Mouse (Mus musculus): Measurements from ENCODE around the gene Smad1. TPM values are rescaled to one million over a fixed set of nuclear protein-coding genes. Genes with fewer than 3 reads are reported as not detected.

The Smad1 gene
- polyA plus RNA-seq, 1 experiment, result not detected

DNA sequence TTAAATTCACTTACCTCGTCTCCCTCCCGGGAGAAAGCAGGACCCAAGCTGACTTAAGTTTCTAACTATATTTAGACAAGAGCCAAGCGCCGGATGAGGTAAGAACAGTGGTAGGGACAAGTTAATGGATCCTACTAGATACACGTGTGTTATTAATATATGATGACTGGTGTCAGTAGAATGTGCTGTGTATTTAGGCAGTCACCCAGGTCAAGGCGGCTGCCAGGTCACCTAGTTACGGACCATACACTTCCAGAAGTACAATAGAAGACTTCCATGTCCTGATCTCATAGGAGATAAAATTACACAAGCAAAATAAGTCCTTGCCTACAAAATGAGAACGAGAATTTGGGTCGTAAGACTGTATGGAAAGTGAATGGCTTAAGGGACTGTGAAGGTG is 68.3 kb downstream of the Smad1 start:
- no peak overlapping the region for H3K4me3 ChIP-seq (ENCODE audit: insufficient read depth, low read depth, low read length)
- TF ChIP-seq POLR2A (IDR thresholded peaks at IDR 0.05; ENCODE audit: insufficient read depth, low read depth, low read length) (no peak), CTCF (IDR thresholded peaks at IDR 0.05; ENCODE audit: insufficient read depth, low read depth, low read length) (no peak)
- H3K4me1 ChIP-seq (ENCODE audit: control insufficient read depth, insufficient read depth, low read length), result no peaks in the 10 kb centered on the region
- 77% methylated on average over 9 of the region's 9 CpGs for WGBS
- no peak overlapping the region for H3K27ac ChIP-seq (ENCODE audit: insufficient read depth, low read depth, low read length)

DNA sequence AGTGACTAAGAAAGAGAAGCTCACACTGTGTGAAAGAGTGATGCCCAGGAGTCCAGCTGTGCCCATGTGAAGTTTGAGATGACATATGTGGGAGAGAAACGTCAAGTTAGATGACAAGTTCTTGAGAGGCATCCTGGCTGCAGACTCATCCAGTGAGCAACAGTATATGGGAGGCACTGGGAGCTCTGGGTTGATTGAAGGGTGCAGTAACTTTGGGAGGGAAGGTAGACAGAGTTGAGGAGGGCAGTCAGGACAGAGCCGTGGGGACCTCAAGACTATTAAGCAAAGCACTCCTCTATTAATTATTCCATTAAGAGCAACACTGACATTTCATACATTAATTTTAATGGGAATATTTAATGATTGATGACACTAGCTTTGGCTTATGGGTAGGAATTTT is 69.6 kb downstream of the Smad1 start:
- Histone ChIP-seq H3K27ac (ENCODE audit: insufficient read depth, low read depth, low read length) (no peak overlapping the region), H3K4me3 (ENCODE audit: insufficient read depth, low read depth, low read length) (no peak overlapping the region), H3K4me1 (ENCODE audit: control insufficient read depth, insufficient read depth, low read length) (no peaks in the 10 kb centered on the region)
- WGBS, result 87% methylated on average over 2 of the region's 2 CpGs
- no peak for TF ChIP-seq CTCF (IDR thresholded peaks at IDR 0.05; ENCODE audit: insufficient read depth, low read depth, low read length)
- no peak for TF ChIP-seq POLR2A (IDR thresholded peaks at IDR 0.05; ENCODE audit: insufficient read depth, low read depth, low read length)

DNA sequence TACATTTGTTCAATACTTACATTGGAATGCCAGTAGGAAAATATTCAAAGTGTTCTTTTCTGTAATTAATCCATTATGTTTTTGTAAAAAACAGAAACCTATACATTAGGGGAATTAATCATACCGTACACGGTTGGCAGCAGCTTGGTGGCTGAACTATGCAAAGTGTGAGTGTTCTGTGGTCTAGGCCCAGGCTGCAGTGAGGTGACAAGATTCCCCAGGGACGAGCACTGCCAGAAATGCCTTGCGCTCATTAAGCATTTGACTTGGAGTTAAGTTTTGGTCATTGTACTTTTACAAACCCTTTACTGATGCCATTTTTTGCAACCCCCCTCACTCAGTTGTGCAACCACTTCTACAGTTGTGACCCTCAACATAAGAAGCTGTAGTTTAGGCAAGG is 70.1 kb downstream of the Smad1 start:
- no peak overlapping the region for H3K4me3 ChIP-seq (ENCODE audit: insufficient read depth, low read depth, low read length)
- H3K4me1 ChIP-seq (ENCODE audit: control insufficient read depth, insufficient read depth, low read length), result no peaks in the 10 kb centered on the region
- H3K27ac ChIP-seq (ENCODE audit: insufficient read depth, low read depth, low read length), result no peak overlapping the region
- TF ChIP-seq CTCF (IDR thresholded peaks at IDR 0.05; ENCODE audit: insufficient read depth, low read depth, low read length) (no peak), POLR2A (IDR thresholded peaks at IDR 0.05; ENCODE audit: insufficient read depth, low read depth, low read length) (no peak)
- 84% methylated on average over 4 of the region's 4 CpGs for WGBS

DNA sequence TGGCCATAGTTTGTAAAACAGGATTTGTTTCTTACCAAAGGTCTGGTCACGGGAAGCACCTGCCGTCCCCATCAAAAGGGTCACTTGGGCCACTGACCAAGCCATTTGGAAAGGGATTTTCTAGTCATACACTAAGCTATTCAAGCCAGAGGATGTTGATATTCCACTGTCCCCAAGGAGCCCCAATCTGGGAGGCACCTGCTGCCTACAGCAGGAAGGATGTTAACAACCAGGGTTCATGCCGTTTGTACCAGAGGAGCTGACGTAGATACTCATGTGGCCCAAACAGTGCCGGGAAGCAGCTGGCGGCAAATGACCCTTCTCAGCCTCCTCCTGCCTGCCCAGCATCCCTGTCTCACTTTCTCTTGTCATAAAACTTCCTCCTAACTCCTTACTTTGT is 73.8 kb downstream of the Smad1 start:
- Histone ChIP-seq H3K4me1 (ENCODE audit: control insufficient read depth, insufficient read depth, low read length) (no peaks in the 10 kb centered on the region), H3K4me3 (ENCODE audit: insufficient read depth, low read depth, low read length) (no peak overlapping the region), H3K27ac (ENCODE audit: insufficient read depth, low read depth, low read length) (no peak overlapping the region)
- TF ChIP-seq POLR2A (IDR thresholded peaks at IDR 0.05; ENCODE audit: insufficient read depth, low read depth, low read length), result no peak
- TF ChIP-seq CTCF (IDR thresholded peaks at IDR 0.05; ENCODE audit: insufficient read depth, low read depth, low read length), result no peak
- WGBS, result 82% methylated on average over 6 of the region's 6 CpGs

DNA sequence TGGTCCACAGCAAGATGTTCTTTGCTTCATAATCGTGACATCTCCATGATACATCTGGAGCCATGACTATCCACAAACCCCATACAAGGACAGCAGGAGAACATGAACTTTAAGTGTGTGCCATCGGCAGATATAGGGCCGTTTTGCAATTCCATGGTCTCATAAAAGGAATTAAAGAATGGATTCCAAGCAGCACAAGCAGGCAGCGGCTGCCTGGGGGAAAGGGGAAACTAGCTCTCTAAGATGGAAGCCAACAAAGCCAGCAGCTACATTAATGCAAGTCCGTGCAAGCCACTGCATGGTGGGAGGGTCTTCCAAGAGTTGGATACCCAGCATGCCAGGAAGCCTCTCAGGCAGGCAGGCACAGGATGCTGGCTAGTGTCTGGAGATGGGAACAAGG is 74.4 kb downstream of the Smad1 start:
- H3K27ac ChIP-seq (ENCODE audit: insufficient read depth, low read depth, low read length), result no peak overlapping the region
- WGBS, result 61% methylated on average over 5 of the region's 5 CpGs
- H3K4me3 ChIP-seq (ENCODE audit: insufficient read depth, low read depth, low read length), result no peak overlapping the region
- no peaks in the 10 kb centered on the region for H3K4me1 ChIP-seq (ENCODE audit: control insufficient read depth, insufficient read depth, low read length)
- TF ChIP-seq CTCF (IDR thresholded peaks at IDR 0.05; ENCODE audit: insufficient read depth, low read depth, low read length), result no peak

DNA sequence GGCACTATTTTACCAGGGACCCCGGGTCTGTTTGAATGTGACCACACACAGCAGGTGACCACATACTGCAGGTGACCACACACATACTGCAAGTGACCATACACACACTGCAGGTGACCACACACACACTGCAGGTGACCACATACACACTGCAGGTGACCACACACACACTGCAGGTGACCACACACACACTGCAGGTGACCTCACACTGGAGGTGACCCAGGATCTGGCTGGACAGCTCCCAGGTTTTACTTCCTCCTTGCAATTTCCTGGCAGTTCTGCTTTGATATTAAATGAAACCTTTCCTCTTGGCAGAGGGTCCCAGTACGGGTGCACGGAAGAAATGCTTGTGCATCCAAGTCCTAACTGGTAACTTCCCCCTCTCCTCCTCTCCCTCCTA is 75.3 kb downstream of the Smad1 start:
- no peak overlapping the region for H3K4me3 ChIP-seq (ENCODE audit: insufficient read depth, low read depth, low read length)
- H3K4me1 ChIP-seq (ENCODE audit: control insufficient read depth, insufficient read depth, low read length), result no peaks in the 10 kb centered on the region
- TF ChIP-seq CTCF (IDR thresholded peaks at IDR 0.05; ENCODE audit: insufficient read depth, low read depth, low read length), result no peak
- no peak for TF ChIP-seq POLR2A (IDR thresholded peaks at IDR 0.05; ENCODE audit: insufficient read depth, low read depth, low read length)
- no peak overlapping the region for H3K27ac ChIP-seq (ENCODE audit: insufficient read depth, low read depth, low read length)
- WGBS, result 54% methylated on average over 3 of the region's 3 CpGs

DNA sequence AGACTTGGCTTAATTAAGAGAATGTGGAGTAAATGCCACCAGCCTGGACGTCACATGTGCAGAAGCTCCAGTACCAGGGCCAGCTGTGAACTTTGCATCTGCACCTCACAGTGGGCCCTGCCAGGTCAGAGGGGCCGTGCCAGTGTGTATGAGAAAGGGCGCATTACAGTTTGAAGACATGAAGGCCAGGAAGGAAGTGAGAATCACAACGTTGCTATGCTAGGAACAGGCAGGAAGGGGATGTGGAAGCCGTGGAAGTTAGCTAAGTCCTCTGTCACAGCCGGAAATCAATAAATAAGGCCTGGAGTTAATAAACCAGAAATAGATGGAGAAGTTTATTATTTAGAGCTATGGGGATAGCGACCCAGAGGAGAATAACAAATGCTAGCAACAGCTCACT is 76.2 kb downstream of the Smad1 start:
- no peak overlapping the region for H3K4me3 ChIP-seq (ENCODE audit: insufficient read depth, low read depth, low read length)
- H3K4me1 ChIP-seq (ENCODE audit: control insufficient read depth, insufficient read depth, low read length), result no peaks in the 10 kb centered on the region
- no peak for TF ChIP-seq POLR2A (IDR thresholded peaks at IDR 0.05; ENCODE audit: insufficient read depth, low read depth, low read length)
- TF ChIP-seq CTCF (IDR thresholded peaks at IDR 0.05; ENCODE audit: insufficient read depth, low read depth, low read length), result no peak
- WGBS, result 79% methylated on average over 7 of the region's 7 CpGs
- no peak overlapping the region for H3K27ac ChIP-seq (ENCODE audit: insufficient read depth, low read depth, low read length)

DNA sequence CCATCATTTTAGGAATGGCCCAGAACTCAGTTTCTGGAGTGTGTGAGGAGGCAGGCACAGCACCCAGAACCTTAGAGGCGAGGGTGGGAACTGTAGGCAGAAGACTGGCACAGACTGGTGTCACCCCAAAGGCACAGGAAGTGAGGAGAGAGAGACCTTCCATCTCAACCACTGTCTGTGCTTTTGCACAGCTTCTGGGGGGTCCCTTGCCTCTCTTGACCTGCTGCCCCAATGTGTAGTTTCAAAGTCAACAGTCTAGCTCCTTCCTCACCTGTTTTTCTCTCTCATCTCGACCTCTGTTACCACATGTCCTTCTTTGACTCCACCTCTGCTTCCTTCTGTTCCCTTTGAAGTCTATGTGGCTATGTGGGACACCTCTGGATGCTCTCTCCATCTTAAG is 88.5 kb downstream of the Smad1 start:
- TF ChIP-seq CTCF (IDR thresholded peaks at IDR 0.05; ENCODE audit: insufficient read depth, low read depth, low read length) (no peak), POLR2A (IDR thresholded peaks at IDR 0.05; ENCODE audit: insufficient read depth, low read depth, low read length) (no peak)
- WGBS, result 74% methylated on average over 2 of the region's 2 CpGs
- H3K4me1 ChIP-seq (ENCODE audit: control insufficient read depth, insufficient read depth, low read length), result no peaks in the 10 kb centered on the region
- H3K27ac ChIP-seq (ENCODE audit: insufficient read depth, low read depth, low read length), result no peak overlapping the region
- H3K4me3 ChIP-seq (ENCODE audit: insufficient read depth, low read depth, low read length), result no peak overlapping the region

DNA sequence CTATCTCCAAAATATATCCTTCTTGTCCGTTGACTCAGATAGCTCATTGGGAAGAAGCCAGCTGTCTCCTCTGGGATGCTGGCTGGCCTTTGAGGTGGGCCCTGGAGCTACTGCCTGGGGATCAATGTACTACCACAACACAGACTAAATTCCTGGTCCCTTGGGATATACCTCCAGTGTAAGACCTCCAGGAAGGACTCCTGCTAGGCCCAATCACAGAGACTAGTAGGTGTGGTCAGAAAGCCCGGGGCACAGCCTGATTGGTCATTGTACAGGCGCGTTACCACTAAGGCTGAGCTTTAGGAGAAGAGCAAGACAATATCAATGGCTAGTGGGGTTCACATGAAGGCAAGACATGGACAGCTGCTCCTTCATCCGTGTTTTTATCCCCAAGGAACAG is 93.4 kb downstream of the Smad1 start:
- no peak for TF ChIP-seq POLR2A (IDR thresholded peaks at IDR 0.05; ENCODE audit: insufficient read depth, low read depth, low read length)
- no peak for TF ChIP-seq CTCF (IDR thresholded peaks at IDR 0.05; ENCODE audit: insufficient read depth, low read depth, low read length)
- H3K27ac ChIP-seq (ENCODE audit: insufficient read depth, low read depth, low read length), result no peak overlapping the region
- H3K4me3 ChIP-seq (ENCODE audit: insufficient read depth, low read depth, low read length), result no peak overlapping the region
- no peaks in the 10 kb centered on the region for H3K4me1 ChIP-seq (ENCODE audit: control insufficient read depth, insufficient read depth, low read length)
- WGBS, result 71% methylated on average over 5 of the region's 5 CpGs

DNA sequence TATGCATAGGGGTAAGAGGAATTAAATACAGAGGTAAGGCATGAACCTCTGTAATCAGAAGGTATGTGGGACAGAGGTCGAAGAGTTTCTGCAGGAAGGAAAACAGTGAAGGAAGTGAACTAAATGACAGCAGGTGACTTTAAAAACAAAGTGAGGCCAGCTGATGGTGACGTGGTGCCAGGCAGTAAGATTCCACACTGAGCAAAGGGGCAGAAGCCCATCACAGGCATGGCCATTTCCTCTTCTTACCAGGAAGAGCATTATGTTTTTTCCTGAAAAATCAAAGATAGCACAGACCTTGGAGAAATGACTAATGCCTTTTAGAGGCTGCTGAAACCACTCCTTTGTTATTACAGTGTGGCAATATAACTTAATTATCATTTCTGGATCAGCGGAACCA is 97.8 kb downstream of the Smad1 start:
- no peak for TF ChIP-seq POLR2A (IDR thresholded peaks at IDR 0.05; ENCODE audit: insufficient read depth, low read depth, low read length)
- TF ChIP-seq CTCF (IDR thresholded peaks at IDR 0.05; ENCODE audit: insufficient read depth, low read depth, low read length), result no peak
- WGBS, result 86% methylated on average over 3 of the region's 3 CpGs
- H3K27ac ChIP-seq (ENCODE audit: insufficient read depth, low read depth, low read length), result no peak overlapping the region
- no peaks in the 10 kb centered on the region for H3K4me1 ChIP-seq (ENCODE audit: control insufficient read depth, insufficient read depth, low read length)
- no peak overlapping the region for H3K4me3 ChIP-seq (ENCODE audit: insufficient read depth, low read depth, low read length)

All from olfactory bulb, adult 2 months (tissue).